Mouse (Mus musculus) neural tube, postnatal 0 days (tissue): ENCODE results near the gene Mei1. TPM values are rescaled to one million over a fixed set of nuclear protein-coding genes. Genes with fewer than 3 reads are reported as not detected.

Experiments used
- polyA plus RNA-seq: library from polyadenylated mRNA; unstranded; fragments of >200 nt; fragmentation: Nextera tagmentation; extraction: Ambion mirVana; gene quantifications from 2 replicates; pipeline ENCODE4 v1.2.1, GENCODE M21; 2015

Mei1 gene
- polyA plus RNA-seq = 0.09 and 0.10 TPM in 2 replicates

GRCm38 (mm10) chr15:82069898-82070297 is at the start of gene Mei1:
Gene Mei1 (plus strand): TSS chr15:82069996.

DNA sequence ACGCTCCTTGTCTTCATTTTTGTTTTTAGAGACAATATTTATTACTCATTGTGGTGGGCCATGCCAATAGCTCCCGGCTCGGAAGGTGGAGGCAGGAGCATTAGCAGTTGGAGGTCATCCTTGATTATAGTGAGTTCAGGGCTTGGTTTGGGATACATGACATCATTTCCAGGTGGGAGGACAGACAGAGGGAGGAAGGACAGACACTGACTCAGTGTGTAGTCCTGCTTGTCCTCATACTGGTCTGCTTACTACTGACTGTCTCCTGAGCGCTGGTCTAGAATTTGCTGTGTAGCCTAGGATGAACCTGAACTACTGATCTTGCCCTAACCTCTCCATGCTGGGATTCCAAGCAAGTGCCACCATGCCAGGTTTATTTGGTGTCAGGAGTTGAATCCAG is 36.0 kb upstream of the Mei1 start, which contains the start of gene Desi1:
TSS of gene Desi1 (minus strand) at position 101 of the 400 bp plus-strand sequence.

GRCm38 (mm10) chr15:82047080-82047883 is 22.5 kb upstream of the Mei1 start, which contains the start of gene Snu13:
Gene Snu13 (minus strand): TSS chr15:82047598.

DNA sequence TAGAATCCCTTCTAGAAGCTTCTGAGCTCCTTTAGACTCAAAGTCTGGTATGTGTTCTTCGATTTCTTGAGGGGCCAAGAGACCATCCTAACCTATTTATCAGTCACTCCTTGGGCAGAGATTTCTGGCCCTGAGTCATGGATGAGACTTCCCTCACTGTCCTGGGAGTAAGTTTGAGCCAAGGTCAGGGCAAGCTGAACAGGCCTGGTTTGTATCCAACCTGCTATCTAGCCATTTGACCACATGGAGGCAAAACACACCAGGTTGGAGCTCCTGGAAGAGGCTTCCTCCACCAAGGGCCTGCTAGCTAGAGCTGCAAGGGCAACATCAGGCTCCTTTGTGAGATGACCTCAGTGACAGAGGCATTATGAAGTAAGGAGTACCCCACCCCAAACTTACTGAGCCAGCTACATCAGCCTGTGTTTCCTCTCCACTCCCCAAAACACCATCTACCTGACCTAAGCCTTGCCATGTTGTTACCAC is 11.0 kb upstream of the Mei1 start, which contains the start of gene 4930407I10Rik:
TSS of gene 4930407I10Rik (plus strand) at position 433 of the 483 bp plus-strand sequence.

DNA sequence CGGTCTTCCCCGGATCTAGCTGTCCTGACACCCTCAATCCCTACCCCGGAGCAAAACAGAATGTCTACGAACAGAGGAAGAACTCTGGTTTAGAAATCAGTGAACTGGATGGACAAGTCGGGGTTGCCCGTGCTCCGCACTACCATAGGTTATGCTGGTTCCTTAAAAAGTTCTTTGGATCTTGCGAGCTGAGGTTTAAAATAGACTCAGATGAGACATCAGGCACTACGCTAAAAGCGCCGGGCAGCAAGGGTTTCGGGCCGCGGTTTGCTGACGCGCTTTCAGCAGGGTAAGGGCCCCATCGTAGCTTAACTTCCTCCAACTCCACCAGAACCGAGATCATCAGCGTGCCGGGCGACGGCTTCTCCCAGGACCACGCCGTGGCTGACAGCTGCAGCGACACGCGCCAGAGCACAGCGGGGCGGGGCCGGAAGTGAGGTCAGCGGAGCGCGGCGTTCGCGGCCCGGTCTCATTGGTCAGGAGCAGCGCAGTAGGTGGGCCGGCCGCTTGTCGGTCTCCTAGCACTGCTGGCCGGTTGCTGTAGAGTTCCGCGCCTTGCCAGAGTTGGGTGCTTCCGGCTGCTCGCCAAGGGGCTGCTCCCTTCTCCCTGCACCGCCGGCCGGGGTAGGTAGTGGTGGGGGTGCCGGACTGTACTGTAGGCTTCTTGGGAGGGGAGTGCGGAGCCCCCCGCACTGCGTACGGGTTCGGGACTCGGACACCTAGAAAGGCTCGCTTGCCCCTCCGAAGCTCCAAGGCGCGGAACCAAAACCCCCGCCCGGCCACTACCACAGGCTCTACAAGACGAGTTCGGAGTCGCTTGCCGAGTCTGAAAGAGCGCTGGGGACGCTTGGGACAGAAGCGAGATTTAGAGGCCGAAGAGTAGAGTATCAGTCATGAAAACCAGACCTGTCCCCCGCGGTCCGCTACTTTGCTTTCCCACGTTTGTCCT is 57.9 kb downstream of the Mei1 start, which contains the start of gene Ccdc134:
TSS of gene Ccdc134 (plus strand) at position 497 of the 949 bp plus-strand sequence.

GRCm38 (mm10) chr15:82146770-82147610 is 77.2 kb downstream of the Mei1 start, which contains the start of gene Srebf2:
Gene Srebf2 (plus strand): TSS chr15:82147181.

Other genes with a start within 250 kb of the Mei1 start
- 11.7 and 15.7 TPM in 2 replicates for gene Tob2, start 211.2 kb upstream of the Mei1 start, polyA plus RNA-seq
- 98.4 and 112 TPM in 2 replicates for gene Phf5a, start 198.1 kb upstream of the Mei1 start, polyA plus RNA-seq
- 276 and 309 TPM in 2 replicates for gene Aco2, start 197.7 kb upstream of the Mei1 start, polyA plus RNA-seq
- gene Polr3h, start 143.8 kb upstream of the Mei1 start, polyA plus RNA-seq = 119 and 137 TPM in 2 replicates
- gene Csdc2, start 133.2 kb upstream of the Mei1 start, polyA plus RNA-seq = 241 and 292 TPM in 2 replicates
- gene Pmm1, start 109.1 kb upstream of the Mei1 start, polyA plus RNA-seq = 137 and 146 TPM in 2 replicates
- not detected in 2 replicates for gene 1700029P11Rik, start 89.5 kb upstream of the Mei1 start, polyA plus RNA-seq
- 30.4 and 33.7 TPM in 2 replicates for gene Xrcc6, start 82.2 kb upstream of the Mei1 start, polyA plus RNA-seq
- gene Desi1, start 36.1 kb upstream of the Mei1 start, polyA plus RNA-seq = 53.0 and 55.9 TPM in 2 replicates
- 248 and 267 TPM in 2 replicates for gene Snu13, start 22.4 kb upstream of the Mei1 start, polyA plus RNA-seq
- gene 4930407I10Rik, start 10.8 kb upstream of the Mei1 start, polyA plus RNA-seq = not detected in 2 replicates
- 9.0 and 11.0 TPM in 2 replicates for gene Ccdc134, start 57.9 kb downstream of the Mei1 start, polyA plus RNA-seq
- 151 and 162 TPM in 2 replicates for gene Srebf2, start 77.2 kb downstream of the Mei1 start, polyA plus RNA-seq
- 18.3 and 22.7 TPM in 2 replicates for gene Shisa8, start 142.8 kb downstream of the Mei1 start, polyA plus RNA-seq
- gene Tnfrsf13c, start 154.4 kb downstream of the Mei1 start, polyA plus RNA-seq = 0.97 and 1.0 TPM in 2 replicates
- 18.2 and 19.0 TPM in 2 replicates for gene Cenpm, start 174.8 kb downstream of the Mei1 start, polyA plus RNA-seq
- gene 1500009C09Rik, start 182.4 kb downstream of the Mei1 start, polyA plus RNA-seq = 13.7 and 17.9 TPM in 2 replicates
- 311 and 334 TPM in 2 replicates for gene Sept3, start 204.9 kb downstream of the Mei1 start, polyA plus RNA-seq
- 0.32 and 0.43 TPM in 2 replicates for gene Wbp2nl, start 229.0 kb downstream of the Mei1 start, polyA plus RNA-seq